Mouse (Mus musculus) thymus, adult 2 months (tissue): ENCODE measurements around the gene Aadacl2.

Source experiments
- CTCF ChIP-seq: fragments of 200-500 bp; IDR thresholded peaks from 2 replicates; pipeline ENCODE4 v1.5.1; 2012; ENCODE audit warnings: mild to moderate bottlenecking, control low read depth, low read length, moderate library complexity, borderline replicate concordance; ENCODE audit not compliant: control insufficient read depth, poor library complexity, insufficient read depth; ENCODE audit errors: extremely low read depth
- POLR2A ChIP-seq: fragments of 200-500 bp; IDR thresholded peaks from 2 replicates; pipeline ENCODE4 v1.6.1; 2012; ENCODE audit warnings: mild to moderate bottlenecking, low read length, control low read depth, moderate library complexity; ENCODE audit not compliant: control insufficient read depth, poor library complexity, insufficient read depth; ENCODE audit errors: extremely low read depth

GRCm38 (mm10) chr3:59974591-59974990 is 32.0 kb upstream of the Aadacl2 start:
- TF ChIP-seq CTCF (no peak), POLR2A (no peak)
